Mouse (Mus musculus): Measurements from ENCODE around the gene Klrb1b. TPM values are rescaled to one million over a fixed set of nuclear protein-coding genes. Genes with fewer than 3 reads are reported as not detected.
"Not testable (repeated sequence)": the region's sequence is repeated elsewhere in the genome, so short reads cannot be mapped to it uniquely, and the experiment has no call there.

The Klrb1b gene
- total RNA-seq, 4 experiments from 2014 or later, result 0.40 to 1.3 TPM; not detected in 2

- DNase-seq (ENCODE audit: low spot score in 2 of 2), result not testable (repeated sequence)
Observed at GRCm38 (mm10) chr6:128800696-128801095, 25.4 kb downstream of the Klrb1b start.

- no peak for DNase-seq (ENCODE audit: low spot score in 2 of 2)
Observed at GRCm38 (mm10) chr6:128799896-128800270, 26.2 kb downstream of the Klrb1b start.

DNA sequence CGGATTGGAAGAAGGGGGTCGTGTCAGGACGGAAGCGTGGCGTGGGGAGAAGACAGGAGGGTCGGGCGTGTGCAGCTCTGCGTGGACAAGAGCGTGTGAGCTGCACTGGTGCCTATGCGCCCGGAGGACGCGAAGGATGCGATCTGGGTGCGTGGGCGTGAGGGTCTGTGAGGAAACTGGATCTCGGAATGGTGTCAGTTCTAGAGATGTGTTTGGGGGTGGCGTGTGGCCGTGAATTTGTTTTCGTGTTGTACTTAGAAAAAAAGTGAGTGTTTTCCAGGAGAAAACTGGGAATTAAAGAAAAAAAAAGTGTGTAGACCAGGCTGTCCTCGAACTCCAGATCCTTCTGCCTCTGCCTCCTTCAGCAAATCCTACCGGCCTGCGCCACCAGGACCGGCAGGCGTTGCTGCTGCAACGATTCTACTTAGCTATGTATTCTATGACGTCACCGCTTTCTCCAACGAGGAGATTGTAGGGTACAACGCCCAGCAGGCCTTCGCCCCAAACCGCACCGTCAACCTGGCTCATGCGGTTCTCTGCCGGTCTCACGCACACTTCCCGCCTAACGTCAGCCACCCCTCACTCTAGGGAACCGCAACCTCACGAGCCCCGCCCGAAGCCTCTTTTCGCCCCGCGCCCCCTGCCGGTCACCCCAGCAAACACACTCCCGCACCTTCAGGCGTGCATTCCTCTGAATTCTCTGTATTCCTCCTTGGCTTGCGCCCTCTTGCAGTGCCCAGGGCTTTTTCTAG lies 26.8 kb downstream of the Klrb1b start:
- peak; percentile 83 to 94 for DNase-seq (ENCODE audit: low spot score in 2 of 2)

- DNase-seq (ENCODE audit: low spot score in 2 of 2), result peak; percentile 77 to 90
Observed at GRCm38 (mm10) chr6:128798772-128799143, 27.4 kb downstream of the Klrb1b start.

- DNase-seq (ENCODE audit: low spot score in 2 of 2), result no peak
Observed at GRCm38 (mm10) chr6:128797936-128798771, 28.0 kb downstream of the Klrb1b start.

DNA sequence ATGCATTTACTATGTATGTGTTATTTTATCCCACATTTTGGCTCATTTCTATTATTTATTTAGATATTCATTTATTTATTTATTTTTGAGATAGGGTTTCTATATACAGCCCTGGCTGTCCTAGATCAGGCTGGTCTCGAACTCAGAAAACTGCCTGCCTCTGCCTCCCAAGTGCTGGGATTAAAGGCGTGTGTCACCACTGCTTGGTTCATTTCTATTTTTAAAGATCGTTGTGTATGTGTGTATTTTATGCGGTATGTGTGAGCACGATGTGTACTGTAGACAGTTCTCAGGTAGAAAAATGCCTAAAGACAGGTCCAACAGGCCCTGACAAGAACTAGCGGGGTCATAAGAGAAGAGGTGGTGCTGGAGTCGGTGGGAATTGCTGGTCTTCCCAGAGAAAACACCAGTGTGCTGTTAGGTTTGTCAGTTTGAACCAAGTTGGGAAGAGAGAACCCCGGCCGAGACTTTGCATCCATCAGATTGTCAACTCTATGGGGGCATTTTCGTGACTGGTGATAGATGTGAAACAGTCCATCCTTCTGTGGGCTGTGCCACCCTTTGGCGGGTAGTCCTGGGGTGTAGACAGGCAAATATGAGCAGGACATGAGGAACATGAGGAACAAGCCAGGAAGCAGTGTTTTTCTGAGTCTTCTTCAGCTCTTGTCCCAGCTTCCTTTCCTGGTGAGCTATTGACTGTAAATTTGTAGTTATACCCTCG lies 28.8 kb downstream of the Klrb1b start:
- no peak for DNase-seq (ENCODE audit: low spot score in 2 of 2)

DNA sequence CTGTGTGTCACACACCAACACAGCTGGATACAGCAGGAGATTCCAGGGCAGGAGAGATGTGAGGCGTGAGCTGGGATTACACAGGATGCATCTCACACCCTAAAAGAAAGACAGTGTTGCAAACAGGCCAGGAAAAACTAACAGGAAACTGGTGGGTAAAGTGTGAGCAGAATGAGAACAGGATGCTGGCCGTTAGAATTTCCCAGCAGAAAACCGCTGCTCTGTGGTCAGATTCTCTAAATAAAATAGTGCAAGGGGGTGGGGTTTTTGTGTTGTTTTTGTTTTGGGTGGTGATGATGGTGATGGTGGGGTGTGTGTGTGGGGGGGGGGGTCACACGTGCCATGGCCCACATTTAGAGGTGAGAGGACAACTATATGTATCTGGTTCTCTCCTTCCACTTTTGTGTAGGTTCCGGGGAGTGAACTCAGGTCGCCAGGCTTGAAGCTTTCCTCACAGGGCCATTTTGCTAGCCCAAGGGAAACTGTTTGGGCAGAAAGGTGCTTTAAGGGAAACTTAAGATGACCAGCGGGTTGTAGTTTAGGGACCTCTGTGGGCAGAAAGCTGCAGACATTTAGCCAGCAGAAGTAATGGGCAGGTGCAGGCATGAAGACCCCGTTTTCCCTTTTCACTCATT lies 29.7 kb downstream of the Klrb1b start:
- no peak for DNase-seq (ENCODE audit: low spot score in 2 of 2)

DNA sequence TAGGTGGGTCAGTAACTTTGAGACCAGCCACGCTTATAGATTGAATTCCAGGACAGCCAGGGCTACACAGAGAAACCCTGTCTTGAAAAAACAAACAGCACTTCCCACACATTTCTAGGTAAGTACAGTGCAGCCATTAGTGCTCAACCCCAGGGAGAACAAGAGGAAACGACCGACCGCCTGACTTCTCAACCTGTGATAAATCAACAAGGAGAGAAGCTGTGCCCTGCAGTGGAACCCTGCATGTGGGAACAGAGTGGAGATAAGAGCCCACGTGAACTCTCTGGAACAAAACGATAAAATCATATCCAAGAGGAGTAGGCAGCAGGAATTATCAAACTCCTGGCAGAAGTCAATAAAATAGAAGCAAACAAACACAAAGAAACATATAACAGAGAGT lies 32.4 kb downstream of the Klrb1b start:
- DNase-seq (ENCODE audit: low spot score in 2 of 2), result no peak

DNA sequence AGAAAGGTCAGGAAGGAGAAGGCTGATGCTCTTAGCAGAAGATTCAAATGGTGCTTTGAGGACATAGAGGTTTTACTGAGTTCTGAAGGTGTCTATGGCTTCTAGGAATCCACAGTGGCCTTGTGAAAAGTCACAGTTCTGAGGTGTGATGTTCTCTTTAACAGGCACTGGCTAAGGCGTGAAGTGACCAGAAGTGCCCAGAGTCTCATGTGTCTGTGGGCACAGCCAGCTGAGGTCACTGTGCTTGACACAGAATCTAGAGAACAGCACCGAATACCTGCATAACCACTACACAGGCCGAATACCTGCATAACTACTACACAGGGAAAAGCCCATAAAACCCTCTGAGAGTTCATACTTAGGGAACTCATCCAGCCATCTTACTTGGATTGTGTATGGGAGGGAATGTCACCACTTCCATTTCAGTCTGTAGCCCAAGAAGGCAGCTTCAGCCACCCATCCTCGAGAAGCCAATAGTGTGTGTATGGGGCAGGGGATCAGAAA lies 35.6 kb downstream of the Klrb1b start:
- DNase-seq (ENCODE audit: low spot score in 2 of 2), result not testable (repeated sequence)

- DNase-seq (ENCODE audit: low spot score in 2 of 2), result no peak
Observed at GRCm38 (mm10) chr6:128789115-128789514, 37.0 kb downstream of the Klrb1b start, which contains the start of gene Klrb1c. TSS of gene Klrb1c (minus strand) at chr6:128789215.

GRCm38 (mm10) chr6:128788517-128788916 lies 37.6 kb downstream of the Klrb1b start:
- no peak for DNase-seq (ENCODE audit: low spot score in 2 of 2)

DNA sequence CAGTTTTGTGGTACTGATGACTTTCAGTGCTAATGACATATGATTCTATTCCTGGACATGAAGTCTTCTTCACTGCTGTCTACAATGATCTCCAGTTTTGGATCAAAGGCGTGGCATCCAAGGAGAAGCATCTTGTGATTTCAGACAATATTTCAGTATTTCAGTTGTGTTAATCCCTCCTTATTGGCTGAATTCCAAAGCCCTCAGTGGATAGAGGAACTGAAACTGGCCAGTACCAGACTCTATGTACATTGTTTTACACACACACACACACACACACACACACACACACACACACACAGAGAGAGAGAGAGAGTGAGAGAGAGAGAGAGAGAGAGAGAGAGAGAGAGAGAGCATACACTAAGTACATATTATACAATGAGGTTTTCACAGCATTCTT lies 39.7 kb downstream of the Klrb1b start:
- DNase-seq (ENCODE audit: low spot score in 2 of 2), result not testable (repeated sequence)

DNA sequence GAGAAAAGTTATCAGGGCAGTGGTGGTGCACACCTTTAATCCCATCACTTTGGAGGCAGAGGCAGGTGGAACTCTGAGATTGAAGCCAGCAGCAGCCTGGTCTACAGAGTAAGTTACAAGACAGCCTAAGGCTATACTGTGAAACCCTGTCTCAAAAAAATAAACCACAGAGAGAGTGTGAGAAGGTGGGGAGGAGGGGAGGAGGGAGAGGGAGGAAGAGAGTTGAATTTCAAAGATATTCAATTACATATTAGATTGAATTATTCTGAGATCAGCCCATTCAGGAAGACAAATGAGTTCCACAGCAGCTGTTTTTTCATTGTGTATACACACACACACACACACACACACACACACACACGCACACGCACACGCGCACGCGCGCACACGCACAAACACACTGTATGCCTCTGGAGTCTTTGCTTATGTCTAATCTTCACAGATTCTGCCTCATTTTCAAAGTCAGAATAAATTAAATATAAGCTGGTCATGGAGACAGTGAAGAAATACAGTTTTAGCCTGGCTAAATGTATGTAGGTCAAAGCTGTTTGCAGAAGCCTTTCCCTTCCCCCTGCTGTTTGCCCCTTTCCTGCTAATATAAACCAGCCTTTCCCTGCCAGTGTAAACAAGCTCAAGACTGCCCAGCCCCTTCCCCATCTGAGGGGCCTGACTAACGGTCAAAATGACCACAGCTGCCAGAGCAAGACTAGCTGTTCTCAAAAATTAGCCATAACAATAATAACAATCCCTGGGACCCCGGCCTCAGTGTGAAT lies 56.5 kb downstream of the Klrb1b start:
- DNase-seq (ENCODE audit: low spot score in 2 of 2), result no peak

DNA sequence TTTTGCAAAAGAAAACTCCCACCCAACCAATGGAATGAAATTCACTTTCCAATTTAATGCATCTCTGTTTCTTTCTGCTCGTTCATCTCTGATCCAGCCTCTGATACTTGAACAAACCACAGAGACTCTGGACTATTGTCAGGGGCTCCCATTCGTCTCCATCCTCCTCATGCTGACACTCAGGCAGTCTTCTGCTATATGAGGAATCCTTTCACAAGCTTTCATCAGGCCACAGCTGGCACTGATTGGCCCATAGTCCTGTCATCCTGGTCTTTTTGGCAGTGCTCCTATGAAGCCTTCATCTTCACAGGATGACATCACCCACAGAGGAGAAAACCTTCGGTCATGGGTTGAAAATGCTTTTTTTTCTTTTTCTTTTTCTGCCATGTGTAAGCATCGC lies 58.1 kb downstream of the Klrb1b start:
- DNase-seq (ENCODE audit: low spot score in 2 of 2), result no peak

DNA sequence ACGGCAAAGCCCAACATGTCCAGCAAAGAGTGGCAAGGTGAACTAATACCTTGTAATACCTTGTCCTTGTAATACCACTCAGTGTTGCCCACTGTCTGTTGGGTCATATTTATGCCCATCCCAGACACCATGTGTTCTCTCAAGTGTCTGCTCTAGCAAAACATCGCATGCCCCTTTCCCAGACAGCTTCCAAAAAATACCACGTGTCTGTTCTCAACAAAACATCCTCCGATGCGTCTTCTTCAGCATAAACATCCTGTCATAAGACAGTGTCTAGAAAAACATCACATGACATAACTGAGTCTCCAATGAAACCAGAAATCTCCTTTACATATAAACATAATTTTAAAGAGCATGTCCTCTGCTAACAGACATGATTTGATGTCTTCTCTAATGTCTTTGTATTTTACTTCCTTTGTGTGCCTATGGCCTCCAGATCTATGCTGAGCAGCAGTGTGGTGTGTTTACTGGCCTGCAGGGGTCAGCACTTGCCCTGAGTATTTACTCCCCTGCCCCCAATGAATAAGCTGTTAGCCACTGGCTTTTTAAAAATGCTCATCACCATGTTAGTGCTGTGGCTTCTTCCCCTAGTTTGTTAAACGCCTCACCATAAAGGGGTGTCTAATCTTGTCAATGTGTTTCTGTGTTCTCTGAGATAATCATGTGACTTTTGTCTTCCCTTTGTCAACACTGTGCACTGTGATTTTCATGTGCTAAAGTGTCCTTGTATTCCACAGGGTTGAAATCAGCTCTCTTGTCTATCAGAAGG lies 59.5 kb downstream of the Klrb1b start:
- not testable (repeated sequence) for DNase-seq (ENCODE audit: low spot score in 2 of 2)

GRCm38 (mm10) chr6:128765211-128765610 lies 60.9 kb downstream of the Klrb1b start:
- DNase-seq (ENCODE audit: low spot score in 2 of 2), result no peak

GRCm38 (mm10) chr6:128764598-128764997 lies 61.5 kb downstream of the Klrb1b start:
- no peak for DNase-seq (ENCODE audit: low spot score in 2 of 2)

- peak; percentile 98 for DNase-seq (ENCODE audit: low spot score in 2 of 2)
Observed at GRCm38 (mm10) chr6:128763736-128764523, 62.2 kb downstream of the Klrb1b start.
